Mouse (Mus musculus): ENCODE data around the gene Ttll11. TPM values are rescaled to one million over a fixed set of nuclear protein-coding genes. Genes with fewer than 3 reads are reported as not detected.

Gene Ttll11
- polyA plus RNA-seq, 1 experiment from 2014 or later: 4.9 TPM

DNA sequence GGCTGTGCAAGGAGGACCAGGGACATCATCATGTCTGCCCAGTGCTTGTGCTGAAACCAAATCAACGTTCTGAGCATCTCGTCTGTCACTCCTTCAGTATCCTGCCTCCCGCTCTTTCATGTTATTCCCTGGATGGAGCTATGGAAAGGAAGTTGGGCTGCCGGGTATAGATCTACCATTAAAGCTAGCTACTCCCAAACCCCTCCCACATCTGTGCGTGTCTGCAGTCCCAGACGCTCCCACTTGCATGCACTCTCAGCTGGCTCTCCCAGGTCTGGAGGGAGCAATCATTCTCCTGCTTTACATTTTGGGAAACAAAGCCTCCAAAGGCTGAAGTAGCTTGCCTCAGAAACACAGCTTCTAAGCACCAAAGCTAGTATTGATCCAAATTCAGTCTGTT lies 146.2 kb downstream of the Ttll11 start:
- Histone ChIP-seq H3K4me1 (ENCODE audit: control insufficient read depth, insufficient read depth, low read length) (no peaks in the 10 kb centered on the region), H3K9ac (ENCODE audit: low read depth, low read length) (no peak overlapping the region), H3K9me3 (replicated peaks; ENCODE audit: control insufficient read depth, low read length, poor library complexity, severe bottlenecking) (no peaks in the 10 kb centered on the region), H3K27me3 (ENCODE audit: control insufficient read depth, insufficient read depth, low read depth, low read length) (no peaks in the 10 kb centered on the region), H3K4me3 (ENCODE audit: low read depth, low read length) (no peak overlapping the region), H3K4me2 (ENCODE audit: low read length) (no peak overlapping the region), H3K36me3 (ENCODE audit: control insufficient read depth, insufficient read depth, low read length) (no peaks in the 10 kb centered on the region), H3K27ac (ENCODE audit: low read length) (no peak overlapping the region)
- no peak for ATAC-seq
- WGBS: 74% methylated on average over 6 of the region's 6 CpGs

DNA sequence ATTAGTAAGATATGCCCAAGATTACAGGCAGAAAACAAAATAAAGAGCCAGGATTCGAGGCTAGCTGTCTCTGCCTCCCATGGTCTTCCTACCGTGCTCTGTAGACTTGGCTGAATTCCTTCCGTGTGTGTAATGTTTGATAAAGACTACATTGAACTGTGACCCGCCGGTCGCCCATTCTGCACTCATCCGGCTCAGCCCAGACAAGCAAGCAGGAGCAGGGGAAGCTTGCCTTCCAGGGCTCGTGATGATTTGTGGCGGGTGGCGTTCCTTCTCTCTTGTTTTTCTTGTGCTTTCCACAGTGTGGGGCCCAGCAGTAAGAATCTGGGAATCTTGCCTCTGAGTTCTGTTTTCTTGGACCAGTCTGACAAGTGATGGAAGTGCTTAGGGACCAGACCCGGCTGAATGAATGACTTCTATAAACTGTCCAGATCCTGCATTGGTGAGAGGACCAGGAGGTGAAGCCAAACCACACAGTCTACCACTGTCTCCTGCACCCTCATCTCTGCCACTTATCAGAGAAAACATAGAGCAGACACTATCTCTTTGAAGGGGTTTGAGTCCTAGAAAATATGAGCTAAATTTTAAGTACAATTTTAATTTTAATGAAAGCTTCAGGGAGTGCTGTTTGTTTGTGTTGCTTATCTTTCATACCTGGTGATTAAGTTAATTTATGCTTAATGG lies 146.8 kb downstream of the Ttll11 start:
- 63% methylated on average over 11 of the region's 11 CpGs for WGBS
- H3K4me3 ChIP-seq (ENCODE audit: low read depth, low read length): no peak overlapping the region
- H3K9ac ChIP-seq (ENCODE audit: low read depth, low read length): no peak overlapping the region
- H3K27ac ChIP-seq (ENCODE audit: low read length): no peak overlapping the region
- H3K9me3 ChIP-seq (replicated peaks; ENCODE audit: control insufficient read depth, low read length, poor library complexity, severe bottlenecking): no peaks in the 10 kb centered on the region
- H3K4me2 ChIP-seq (ENCODE audit: low read length): no peak overlapping the region
- no peaks in the 10 kb centered on the region for H3K27me3 ChIP-seq (ENCODE audit: control insufficient read depth, insufficient read depth, low read depth, low read length)
- ATAC-seq: no peak
- H3K36me3 ChIP-seq (ENCODE audit: control insufficient read depth, insufficient read depth, low read length): no peaks in the 10 kb centered on the region
- H3K4me1 ChIP-seq (ENCODE audit: control insufficient read depth, insufficient read depth, low read length): no peaks in the 10 kb centered on the region

DNA sequence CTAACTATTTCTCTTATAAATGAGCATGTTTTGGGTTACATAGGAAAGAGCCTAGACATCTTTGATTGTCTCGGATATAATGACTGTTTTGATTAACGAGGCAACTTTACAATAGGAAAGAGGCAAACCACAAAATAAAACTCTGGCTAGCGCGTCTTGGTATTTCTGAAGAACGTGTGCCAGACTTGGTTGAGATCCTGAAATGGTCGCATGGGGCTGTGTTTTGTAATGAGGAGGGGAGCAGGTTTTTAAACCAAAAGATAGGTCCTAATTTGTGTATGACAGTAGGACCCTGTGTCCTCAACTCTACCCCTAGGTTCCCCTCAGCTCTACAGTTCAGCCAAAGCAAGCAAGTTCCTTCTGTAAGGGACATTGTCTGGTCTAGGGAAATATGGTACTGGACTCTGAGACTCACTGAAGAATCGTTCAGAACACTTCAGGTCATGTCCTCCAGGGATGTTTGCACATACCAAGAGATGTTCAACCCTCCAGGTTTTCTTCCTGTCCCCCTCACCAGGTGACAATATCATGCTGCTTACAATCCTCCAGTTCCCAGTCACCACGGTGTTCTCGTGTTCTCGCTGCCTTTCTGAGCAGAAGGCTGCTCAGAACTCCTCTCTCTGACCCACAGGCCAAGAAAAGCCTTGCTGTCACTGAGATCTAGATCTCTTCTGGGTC lies 147.7 kb downstream of the Ttll11 start:
- H3K9me3 ChIP-seq (replicated peaks; ENCODE audit: control insufficient read depth, low read length, poor library complexity, severe bottlenecking): no peaks in the 10 kb centered on the region
- H3K4me3 ChIP-seq (ENCODE audit: low read depth, low read length): no peak overlapping the region
- H3K9ac ChIP-seq (ENCODE audit: low read depth, low read length): no peak overlapping the region
- H3K4me1 ChIP-seq (ENCODE audit: control insufficient read depth, insufficient read depth, low read length): no peaks in the 10 kb centered on the region
- 87% methylated on average over 10 of the region's 10 CpGs for WGBS
- ATAC-seq: no peak
- no peaks in the 10 kb centered on the region for H3K36me3 ChIP-seq (ENCODE audit: control insufficient read depth, insufficient read depth, low read length)
- no peaks in the 10 kb centered on the region for H3K27me3 ChIP-seq (ENCODE audit: control insufficient read depth, insufficient read depth, low read depth, low read length)
- no peak overlapping the region for H3K4me2 ChIP-seq (ENCODE audit: low read length)
- no peak overlapping the region for H3K27ac ChIP-seq (ENCODE audit: low read length)

DNA sequence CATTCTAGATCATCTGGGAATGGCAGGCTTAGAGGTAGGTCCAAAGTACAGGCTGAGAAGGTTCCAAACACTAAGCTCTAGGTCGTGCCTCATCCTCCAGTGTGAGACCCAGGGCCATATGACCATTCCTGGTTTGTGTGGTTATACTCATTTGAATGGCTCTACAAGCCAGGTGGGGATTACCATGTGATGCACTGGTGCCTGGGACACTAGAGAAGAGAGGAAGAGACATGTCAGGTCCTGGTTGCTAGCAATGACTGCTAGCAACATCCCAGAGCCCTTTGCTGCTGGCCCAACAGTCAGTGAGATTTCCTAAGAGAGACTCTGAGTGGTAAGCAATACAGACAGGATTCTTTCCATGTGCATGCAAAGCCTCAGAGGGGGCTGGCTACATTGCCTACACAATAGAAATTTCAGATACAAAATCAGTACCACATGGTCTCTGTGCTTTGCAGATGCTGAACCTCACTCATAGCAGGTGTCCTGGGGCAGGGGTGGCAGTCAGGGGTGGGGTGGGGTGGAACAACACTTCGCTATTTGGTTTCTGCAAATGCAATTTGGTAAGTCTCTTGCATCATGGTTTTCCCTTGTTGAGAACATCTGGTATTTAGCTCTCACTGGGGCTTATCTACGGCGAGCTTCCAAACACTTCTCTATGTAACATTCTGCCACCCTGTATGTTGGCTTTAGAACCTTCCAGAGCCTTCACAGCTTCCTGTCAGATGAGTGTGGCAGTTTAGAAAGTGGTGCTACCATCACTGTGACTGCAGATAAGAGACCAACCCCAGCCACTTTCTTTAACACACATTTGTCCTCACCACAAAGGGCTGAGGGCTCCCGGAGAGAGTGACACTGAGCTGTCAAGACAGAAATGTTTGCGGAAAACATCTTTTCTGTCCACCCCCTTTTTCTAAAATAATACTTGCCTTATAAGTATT lies 148.5 kb downstream of the Ttll11 start:
- WGBS: 80% methylated on average over 6 of the region's 6 CpGs
- H3K36me3 ChIP-seq (ENCODE audit: control insufficient read depth, insufficient read depth, low read length): no peaks in the 10 kb centered on the region
- no peak overlapping the region for H3K4me3 ChIP-seq (ENCODE audit: low read depth, low read length)
- no peaks in the 10 kb centered on the region for H3K27me3 ChIP-seq (ENCODE audit: control insufficient read depth, insufficient read depth, low read depth, low read length)
- H3K4me2 ChIP-seq (ENCODE audit: low read length): no peak overlapping the region
- H3K9me3 ChIP-seq (replicated peaks; ENCODE audit: control insufficient read depth, low read length, poor library complexity, severe bottlenecking): no peaks in the 10 kb centered on the region
- no peak overlapping the region for H3K9ac ChIP-seq (ENCODE audit: low read depth, low read length)
- no peaks in the 10 kb centered on the region for H3K4me1 ChIP-seq (ENCODE audit: control insufficient read depth, insufficient read depth, low read length)
- ATAC-seq: no peak
- H3K27ac ChIP-seq (ENCODE audit: low read length): no peak overlapping the region

DNA sequence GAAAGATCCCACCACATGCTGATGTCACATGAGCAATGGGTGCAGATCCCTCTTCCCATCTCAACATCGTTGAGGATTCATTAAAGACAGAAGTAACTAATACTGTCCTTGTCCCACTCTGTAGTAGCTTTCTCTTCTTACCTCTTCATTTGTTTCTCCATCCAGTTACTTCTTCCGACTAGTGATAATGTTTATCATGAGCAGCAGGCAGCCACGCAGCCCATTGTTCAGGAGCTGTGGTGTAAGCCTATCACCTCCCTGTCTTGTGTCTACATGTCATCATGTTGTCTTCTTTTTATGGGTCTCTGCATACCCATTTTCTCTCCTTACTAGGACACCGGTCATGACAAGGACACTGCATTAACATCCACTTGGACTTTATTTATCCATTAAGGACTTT lies 150.6 kb downstream of the Ttll11 start:
- no peak overlapping the region for H3K4me3 ChIP-seq (ENCODE audit: low read depth, low read length)
- no peaks in the 10 kb centered on the region for H3K27me3 ChIP-seq (ENCODE audit: control insufficient read depth, insufficient read depth, low read depth, low read length)
- H3K4me2 ChIP-seq (ENCODE audit: low read length): no peak overlapping the region
- no peak overlapping the region for H3K9ac ChIP-seq (ENCODE audit: low read depth, low read length)
- H3K4me1 ChIP-seq (ENCODE audit: control insufficient read depth, insufficient read depth, low read length): no peaks in the 10 kb centered on the region
- H3K9me3 ChIP-seq (replicated peaks; ENCODE audit: control insufficient read depth, low read length, poor library complexity, severe bottlenecking): no peaks in the 10 kb centered on the region
- 94% methylated on average over 4 of the region's 4 CpGs for WGBS
- ATAC-seq: no peak
- H3K27ac ChIP-seq (ENCODE audit: low read length): no peak overlapping the region
- no peaks in the 10 kb centered on the region for H3K36me3 ChIP-seq (ENCODE audit: control insufficient read depth, insufficient read depth, low read length)

DNA sequence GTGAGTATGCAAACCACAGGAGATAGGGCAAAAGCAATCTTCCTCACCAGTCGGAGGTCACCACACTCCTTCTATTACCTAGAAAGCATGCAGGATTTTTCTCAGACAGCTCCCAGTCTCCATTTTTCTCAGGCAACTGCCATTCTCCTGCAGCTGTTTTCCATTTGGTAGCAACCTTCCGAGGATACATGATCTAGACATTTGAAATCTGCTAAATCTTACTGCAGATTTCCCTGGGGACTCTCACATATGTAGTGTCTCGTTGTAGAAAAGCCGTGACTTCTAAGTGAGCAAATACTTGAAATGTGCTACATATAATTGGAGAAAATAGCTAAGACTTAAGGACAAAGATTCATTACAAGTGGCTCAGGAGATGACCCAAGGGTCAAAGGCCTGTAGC lies 151.8 kb downstream of the Ttll11 start:
- no peak overlapping the region for H3K27ac ChIP-seq (ENCODE audit: low read length)
- H3K4me3 ChIP-seq (ENCODE audit: low read depth, low read length): no peak overlapping the region
- H3K27me3 ChIP-seq (ENCODE audit: control insufficient read depth, insufficient read depth, low read depth, low read length): no peaks in the 10 kb centered on the region
- no peak overlapping the region for H3K4me2 ChIP-seq (ENCODE audit: low read length)
- no peaks in the 10 kb centered on the region for H3K36me3 ChIP-seq (ENCODE audit: control insufficient read depth, insufficient read depth, low read length)
- no peak for ATAC-seq
- no peaks in the 10 kb centered on the region for H3K4me1 ChIP-seq (ENCODE audit: control insufficient read depth, insufficient read depth, low read length)
- WGBS: 82% methylated on average over 4 of the region's 4 CpGs
- H3K9me3 ChIP-seq (replicated peaks; ENCODE audit: control insufficient read depth, low read length, poor library complexity, severe bottlenecking): no peaks in the 10 kb centered on the region
- no peak overlapping the region for H3K9ac ChIP-seq (ENCODE audit: low read depth, low read length)

DNA sequence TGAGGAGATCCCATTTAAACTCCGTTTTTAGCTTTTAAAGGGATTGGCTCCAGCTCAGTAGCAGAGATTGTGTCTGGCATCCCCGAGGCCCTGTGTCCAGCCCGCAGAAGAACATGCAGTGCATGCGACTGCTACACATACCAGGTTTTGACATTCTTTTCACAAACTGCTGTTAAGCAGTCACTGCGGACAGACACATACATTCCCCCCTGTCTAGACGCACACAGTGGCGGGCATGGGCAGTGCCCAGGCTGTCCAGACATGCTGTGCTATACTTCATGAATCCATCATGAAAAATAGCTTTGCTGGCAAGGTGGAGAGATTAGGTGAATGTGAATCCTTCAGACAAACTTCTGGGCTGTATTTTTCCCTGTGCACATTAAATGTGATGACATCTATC lies 154.6 kb downstream of the Ttll11 start:
- no peak overlapping the region for H3K9ac ChIP-seq (ENCODE audit: low read depth, low read length)
- H3K4me2 ChIP-seq (ENCODE audit: low read length): no peak overlapping the region
- WGBS: 62% methylated on average over 7 of the region's 7 CpGs
- H3K4me3 ChIP-seq (ENCODE audit: low read depth, low read length): no peak overlapping the region
- H3K27ac ChIP-seq (ENCODE audit: low read length): no peak overlapping the region
- no peaks in the 10 kb centered on the region for H3K36me3 ChIP-seq (ENCODE audit: control insufficient read depth, insufficient read depth, low read length)
- ATAC-seq: no peak; the same call in 1 of the 2 replicates
- no peaks in the 10 kb centered on the region for H3K9me3 ChIP-seq (replicated peaks; ENCODE audit: control insufficient read depth, low read length, poor library complexity, severe bottlenecking)
- no peaks in the 10 kb centered on the region for H3K27me3 ChIP-seq (ENCODE audit: control insufficient read depth, insufficient read depth, low read depth, low read length)
- H3K4me1 ChIP-seq (ENCODE audit: control insufficient read depth, insufficient read depth, low read length): no peaks in the 10 kb centered on the region

DNA sequence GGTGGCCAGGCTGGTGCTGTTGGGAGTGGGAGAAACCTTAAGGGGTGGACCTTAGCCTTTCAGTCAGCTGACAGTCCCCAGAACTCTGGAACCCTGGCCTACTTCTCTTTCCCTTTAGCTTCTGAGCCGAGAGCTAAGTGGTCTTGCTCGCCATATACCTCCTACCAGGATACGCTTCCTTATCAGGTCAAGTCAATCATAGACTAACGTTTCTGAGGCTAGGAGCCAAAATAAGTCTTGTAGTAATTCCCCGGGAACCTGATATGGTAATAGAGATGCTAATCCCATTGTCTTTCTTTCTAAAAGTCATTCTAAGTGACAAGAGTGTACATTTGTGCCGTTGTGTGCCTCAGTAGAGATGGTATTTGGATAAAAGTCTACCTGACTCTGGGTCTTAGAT lies 156.1 kb downstream of the Ttll11 start:
- 81% methylated on average over 6 of the region's 6 CpGs for WGBS
- no peaks in the 10 kb centered on the region for H3K27me3 ChIP-seq (ENCODE audit: control insufficient read depth, insufficient read depth, low read depth, low read length)
- no peak overlapping the region for H3K27ac ChIP-seq (ENCODE audit: low read length)
- H3K4me1 ChIP-seq (ENCODE audit: control insufficient read depth, insufficient read depth, low read length): no peaks in the 10 kb centered on the region
- no peaks in the 10 kb centered on the region for H3K36me3 ChIP-seq (ENCODE audit: control insufficient read depth, insufficient read depth, low read length)
- no peak for ATAC-seq
- H3K9me3 ChIP-seq (replicated peaks; ENCODE audit: control insufficient read depth, low read length, poor library complexity, severe bottlenecking): no peaks in the 10 kb centered on the region
- no peak overlapping the region for H3K4me2 ChIP-seq (ENCODE audit: low read length)
- H3K4me3 ChIP-seq (ENCODE audit: low read depth, low read length): no peak overlapping the region
- H3K9ac ChIP-seq (ENCODE audit: low read depth, low read length): no peak overlapping the region

DNA sequence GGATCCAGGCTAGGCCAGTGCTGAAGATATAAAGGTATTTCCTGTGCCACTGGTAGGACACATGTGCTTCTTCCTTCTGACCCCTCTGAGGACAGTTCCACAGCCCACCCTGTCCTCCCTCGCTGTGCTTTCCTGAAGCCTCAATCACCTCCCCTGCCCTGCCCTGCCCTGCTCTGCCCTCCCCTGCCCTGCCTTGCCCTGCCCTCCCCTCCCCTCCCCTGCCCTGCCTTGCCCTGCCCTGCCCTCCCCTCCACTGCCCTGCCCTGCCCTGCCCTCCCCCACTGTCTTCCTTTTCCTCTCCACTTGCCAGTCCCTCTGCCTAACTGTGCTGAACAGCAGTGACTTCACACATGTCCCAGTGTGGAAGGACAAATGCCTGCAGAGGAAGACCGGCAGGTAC lies 160.8 kb downstream of the Ttll11 start:
- H3K27ac ChIP-seq (ENCODE audit: low read length): no peak overlapping the region
- no peak overlapping the region for H3K9ac ChIP-seq (ENCODE audit: low read depth, low read length)
- WGBS: 76% methylated on average over 2 of the region's 2 CpGs
- no peaks in the 10 kb centered on the region for H3K36me3 ChIP-seq (ENCODE audit: control insufficient read depth, insufficient read depth, low read length)
- ATAC-seq: no peak
- H3K4me2 ChIP-seq (ENCODE audit: low read length): no peak overlapping the region
- H3K4me1 ChIP-seq (ENCODE audit: control insufficient read depth, insufficient read depth, low read length): no peaks in the 10 kb centered on the region
- H3K9me3 ChIP-seq (replicated peaks; ENCODE audit: control insufficient read depth, low read length, poor library complexity, severe bottlenecking): no peaks in the 10 kb centered on the region
- no peaks in the 10 kb centered on the region for H3K27me3 ChIP-seq (ENCODE audit: control insufficient read depth, insufficient read depth, low read depth, low read length)
- no peak overlapping the region for H3K4me3 ChIP-seq (ENCODE audit: low read depth, low read length)

All from midbrain, embryonic 16.5 days (tissue).